Mouse (Mus musculus) limb, embryonic 13.5 days (tissue): ENCODE measurements at regions not wholly inside any gene's neighbourhood (a gene's known extent, or its start where the extent isn't known, plus 50 kb on each side); places are given as distances from the start of the nearest gene placed in this dataset.

Source experiments
- ATAC-seq: fragments of 200-750 bp; cut with Nextera tagmentation; 2 replicates; pipeline ENCODE4 v1.8.0; 2017; ENCODE audit warnings: low read depth, moderate number of reproducible peaks, moderate TSS enrichment; ENCODE audit not compliant: low FRiP score
- H3K27ac ChIP-seq: fragments of 300-500 bp; sonication (generic); 2 replicates; pipeline ENCODE4 v1.5.1; 2015; ENCODE audit warnings: inconsistent platforms, mild to moderate bottlenecking, moderate library complexity
- H3K27me3 ChIP-seq: fragments of 300-500 bp; sonication (generic); 2 replicates; pipeline ENCODE4 v1.6.1; 2015; ENCODE audit warnings: mild to moderate bottlenecking, inconsistent platforms
- H3K36me3 ChIP-seq: fragments of 300-500 bp; sonication (generic); 2 replicates; pipeline ENCODE4 v1.6.1; 2015; ENCODE audit warnings: inconsistent platforms, mild to moderate bottlenecking, moderate library complexity
- H3K4me1 ChIP-seq: fragments of 300-500 bp; sonication (generic); 2 replicates; pipeline ENCODE4 v1.6.1; 2015; ENCODE audit warnings: inconsistent platforms
- H3K4me2 ChIP-seq: fragments of 300-500 bp; sonication (generic); replicated peaks from 2 replicates; pipeline ENCODE4 v1.6.1; 2015; ENCODE audit warnings: inconsistent platforms, mild to moderate bottlenecking, moderate library complexity
- H3K4me3 ChIP-seq: fragments of 300-500 bp; sonication (generic); 2 replicates; pipeline ENCODE4 v1.5.1; 2015; ENCODE audit warnings: moderate library complexity, mild to moderate bottlenecking, inconsistent platforms
- H3K9ac ChIP-seq: fragments of 300-500 bp; sonication (generic); 2 replicates; pipeline ENCODE4 v1.6.1; 2015; ENCODE audit warnings: mild to moderate bottlenecking, inconsistent platforms
- H3K9me3 ChIP-seq: fragments of 300-500 bp; sonication (generic); 2 replicates; pipeline ENCODE4 v1.6.1; 2016; ENCODE audit warnings: inconsistent platforms
- WGBS: fragments of 180-500 bp; shearing (Covaris S2); methylation state at CpG from one replicate; pipeline ENCODE4 v1.1.7; 2015; 5-methylcytosine and 5-hydroxymethylcytosine counted together

GRCm38 (mm10) chr7:90030486-90031250 is 49.9 kb upstream of the Eed start:
- no peaks in the 10 kb centered on the region for H3K27me3 ChIP-seq
- peak overlapping the region; percentile 89 for H3K27ac ChIP-seq
- ATAC-seq, result no peak
- H3K4me3 ChIP-seq, result no peak overlapping the region
- no peak overlapping the region for H3K9ac ChIP-seq
- H3K36me3 ChIP-seq, result no peaks in the 10 kb centered on the region
- WGBS, result 55% methylated on average over 6 of the region's 6 CpGs
- H3K9me3 ChIP-seq, result peaks cover 4% of the 10 kb centered on the region; the same call in 1 of the 2 replicates
- H3K4me1 ChIP-seq, result peaks cover 39% of the 10 kb centered on the region
- H3K4me2 ChIP-seq, result peak overlapping the region; percentile 49

- H3K27ac ChIP-seq, result peak overlapping the region; percentile 10; the same call in 1 of the 2 replicates
- no peak overlapping the region for H3K4me2 ChIP-seq
- peaks cover 34% of the 10 kb centered on the region for H3K4me1 ChIP-seq
Observed at GRCm38 (mm10) chr7:90033086-90033485, 52.3 kb upstream of the Eed start.

GRCm38 (mm10) chr7:90033640-90034312 is 53.0 kb upstream of the Eed start:
- ATAC-seq, result no peak
- peak overlapping the region; percentile 10; the same call in 1 of the 2 replicates for H3K27ac ChIP-seq

More at GRCm38 (mm10) chr7:90033086-90033485, 52.3 kb upstream of the Eed start:
- no peak overlapping the region for H3K9ac ChIP-seq
- no peak overlapping the region for H3K4me3 ChIP-seq
- no peaks in the 10 kb centered on the region for H3K36me3 ChIP-seq
- no peaks in the 10 kb centered on the region for H3K27me3 ChIP-seq
- no peak for ATAC-seq
- H3K9me3 ChIP-seq, result peaks cover 4% of the 10 kb centered on the region; the same call in 1 of the 2 replicates
- 86% methylated on average over 2 of the region's 2 CpGs for WGBS

GRCm38 (mm10) chr7:90034498-90034897 is 53.7 kb upstream of the Eed start:
- ATAC-seq, result no peak
- H3K36me3 ChIP-seq, result no peaks in the 10 kb centered on the region
- no peak overlapping the region for H3K4me2 ChIP-seq
- H3K27me3 ChIP-seq, result no peaks in the 10 kb centered on the region
- peaks cover 4% of the 10 kb centered on the region; the same call in 1 of the 2 replicates for H3K9me3 ChIP-seq
- H3K4me3 ChIP-seq, result no peak overlapping the region
- H3K4me1 ChIP-seq, result peaks cover 24% of the 10 kb centered on the region
- 88% methylated on average over 3 of the region's 3 CpGs for WGBS
- no peak overlapping the region for H3K9ac ChIP-seq
- H3K27ac ChIP-seq, result no peak overlapping the region

More at GRCm38 (mm10) chr7:90033640-90034312, 53.0 kb upstream of the Eed start:
- Histone ChIP-seq H3K9me3 (peaks cover 4% of the 10 kb centered on the region; the same call in 1 of the 2 replicates), H3K4me2 (no peak overlapping the region), H3K27me3 (no peaks in the 10 kb centered on the region), H3K4me1 (peaks cover 31% of the 10 kb centered on the region), H3K9ac (no peak overlapping the region), H3K4me3 (no peak overlapping the region), H3K36me3 (no peaks in the 10 kb centered on the region)
- 83% methylated on average over 9 of the region's 9 CpGs for WGBS

- no peaks in the 10 kb centered on the region for H3K36me3 ChIP-seq
- H3K4me1 ChIP-seq, result peaks cover 15% of the 10 kb centered on the region
- WGBS, result 71% methylated on average over 7 of the region's 7 CpGs
- H3K9me3 ChIP-seq, result peaks cover 4% of the 10 kb centered on the region; the same call in 1 of the 2 replicates
- H3K27me3 ChIP-seq, result no peaks in the 10 kb centered on the region
- H3K4me2 ChIP-seq, result no peak overlapping the region
- H3K4me3 ChIP-seq, result no peak overlapping the region
- no peak overlapping the region for H3K27ac ChIP-seq
- no peak for ATAC-seq
- H3K9ac ChIP-seq, result no peak overlapping the region
Observed at GRCm38 (mm10) chr7:90035396-90035795, 54.6 kb upstream of the Eed start.

GRCm38 (mm10) chr7:90037736-90038135 is 57.0 kb upstream of the Eed start:
- no peak overlapping the region for H3K4me3 ChIP-seq
- H3K9me3 ChIP-seq, result peaks cover 4% of the 10 kb centered on the region; the same call in 1 of the 2 replicates
- peaks cover 30% of the 10 kb centered on the region for H3K4me1 ChIP-seq
- no peaks in the 10 kb centered on the region for H3K36me3 ChIP-seq
- no peak overlapping the region for H3K9ac ChIP-seq
- no peak for ATAC-seq
- H3K27ac ChIP-seq, result peak overlapping the region; percentile 23; the same call in 1 of the 2 replicates
- 44% methylated on average over 4 of the region's 4 CpGs for WGBS
- H3K4me2 ChIP-seq, result no peak overlapping the region
- no peaks in the 10 kb centered on the region for H3K27me3 ChIP-seq

GRCm38 (mm10) chr7:90039504-90039903 is 58.7 kb upstream of the Eed start:
- 82% methylated on average over 9 of the region's 9 CpGs for WGBS
- Histone ChIP-seq H3K27ac (no peak overlapping the region), H3K36me3 (no peaks in the 10 kb centered on the region), H3K4me3 (no peak overlapping the region), H3K27me3 (no peaks in the 10 kb centered on the region), H3K4me2 (no peak overlapping the region), H3K4me1 (peaks cover 23% of the 10 kb centered on the region), H3K9ac (no peak overlapping the region), H3K9me3 (no peaks in the 10 kb centered on the region)
- no peak for ATAC-seq

- WGBS, result 73% methylated on average over 11 of the region's 11 CpGs
Observed at GRCm38 (mm10) chr7:90040581-90041340, 60.0 kb upstream of the Eed start.

GRCm38 (mm10) chr7:90041565-90042024 is 60.8 kb upstream of the Eed start:
- WGBS, result 34% methylated on average over 5 of the region's 5 CpGs
- Histone ChIP-seq H3K4me2 (no peak overlapping the region), H3K4me1 (peaks cover 23% of the 10 kb centered on the region), H3K27ac (peak overlapping the region; percentile 28; the same call in 1 of the 2 replicates), H3K27me3 (no peaks in the 10 kb centered on the region), H3K4me3 (no peak overlapping the region), H3K9me3 (no peaks in the 10 kb centered on the region), H3K36me3 (no peaks in the 10 kb centered on the region), H3K9ac (no peak overlapping the region)
- peak; percentile 75 for ATAC-seq

More at GRCm38 (mm10) chr7:90040581-90041340, 60.0 kb upstream of the Eed start:
- no peaks in the 10 kb centered on the region for H3K27me3 ChIP-seq
- no peak overlapping the region for H3K4me3 ChIP-seq
- H3K9me3 ChIP-seq, result no peaks in the 10 kb centered on the region
- H3K36me3 ChIP-seq, result no peaks in the 10 kb centered on the region
- H3K9ac ChIP-seq, result no peak overlapping the region
- no peak overlapping the region for H3K4me2 ChIP-seq
- peak overlapping the region; percentile 28; the same call in 1 of the 2 replicates for H3K27ac ChIP-seq
- no peak for ATAC-seq
- H3K4me1 ChIP-seq, result peaks cover 23% of the 10 kb centered on the region

- H3K36me3 ChIP-seq, result no peaks in the 10 kb centered on the region
- 68% methylated on average over 7 of the region's 7 CpGs for WGBS
- H3K4me2 ChIP-seq, result no peak overlapping the region
- H3K27ac ChIP-seq, result no peak overlapping the region; the same call in 1 of the 2 replicates
- H3K4me1 ChIP-seq, result peaks cover 23% of the 10 kb centered on the region
- H3K9me3 ChIP-seq, result no peaks in the 10 kb centered on the region
- ATAC-seq, result no peak
- no peak overlapping the region for H3K4me3 ChIP-seq
- H3K27me3 ChIP-seq, result no peaks in the 10 kb centered on the region
- no peak overlapping the region for H3K9ac ChIP-seq
Observed at GRCm38 (mm10) chr7:90042364-90042763, 61.6 kb upstream of the Eed start.

GRCm38 (mm10) chr7:90043526-90043925 is 62.7 kb upstream of the Eed start:
- Histone ChIP-seq H3K36me3 (no peaks in the 10 kb centered on the region), H3K4me2 (no peak overlapping the region), H3K4me1 (peaks cover 23% of the 10 kb centered on the region), H3K4me3 (no peak overlapping the region), H3K27me3 (no peaks in the 10 kb centered on the region), H3K27ac (no peak overlapping the region), H3K9ac (no peak overlapping the region), H3K9me3 (no peaks in the 10 kb centered on the region)
- no peak for ATAC-seq
- 77% methylated on average over 8 of the region's 8 CpGs for WGBS
